Mouse (Mus musculus): Measurements from ENCODE around the gene Akr1d1.

DNA sequence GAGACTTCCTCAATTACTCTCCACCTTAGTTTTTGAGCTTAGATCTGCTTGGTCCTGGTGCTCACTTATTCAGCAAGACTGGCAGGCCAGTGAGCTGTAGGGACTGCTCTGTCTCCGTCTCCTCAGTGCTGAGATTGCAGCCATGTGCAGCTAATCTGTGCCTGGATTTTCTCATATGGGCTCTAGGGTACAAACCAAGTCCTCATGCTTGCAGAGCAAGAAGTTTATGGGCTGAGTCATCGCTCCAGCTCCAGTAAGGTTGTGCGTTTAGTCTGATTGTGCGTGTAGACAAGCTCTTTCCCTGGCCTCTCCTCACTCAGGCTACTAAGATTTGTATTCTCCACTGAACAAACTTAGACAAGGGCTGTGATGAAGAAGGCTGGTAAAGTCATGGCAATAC lies 43.5 kb upstream of the Akr1d1 start:
- no peak for TF ChIP-seq POLR2A (IDR thresholded peaks at IDR 0.05; ENCODE audit: borderline replicate concordance, control insufficient read depth, low read depth, low read length)
- TF ChIP-seq CTCF (IDR thresholded peaks at IDR 0.05; ENCODE audit: control insufficient read depth, insufficient read depth, low read length) = no peak

Measured in bone marrow, adult 2 months (tissue).